Mouse (Mus musculus) midbrain, embryonic 16.5 days (tissue): Measurements from ENCODE around the gene Ms4a6d. TPM values are rescaled to one million over a fixed set of nuclear protein-coding genes. Genes with fewer than 3 reads are reported as not detected.

ENCODE experiments used
- ATAC-seq: fragments of 200-750 bp; cut with Nextera tagmentation; 2 replicates; pipeline ENCODE4 v1.8.0; 2017; ENCODE audit warnings: moderate TSS enrichment
- H3K27ac ChIP-seq: fragments of 300-500 bp; sonication (generic); 2 replicates; pipeline ENCODE4 v1.5.1; 2014; ENCODE audit warnings: mild to moderate bottlenecking, low read length, mixed read lengths
- H3K27me3 ChIP-seq: fragments of 300-500 bp; sonication (generic); 2 replicates; pipeline ENCODE4 v1.6.1; 2014; ENCODE audit warnings: low read depth, low read length, mixed read lengths; ENCODE audit not compliant: control insufficient read depth, insufficient read depth
- H3K36me3 ChIP-seq: fragments of 300-500 bp; sonication (generic); 2 replicates; pipeline ENCODE4 v1.6.1; 2014; ENCODE audit warnings: mild to moderate bottlenecking, low read length, moderate library complexity, mixed read lengths; ENCODE audit not compliant: control insufficient read depth, insufficient read depth
- H3K4me1 ChIP-seq: fragments of 300-500 bp; sonication (generic); 2 replicates; pipeline ENCODE4 v1.6.1; 2014; ENCODE audit warnings: mild to moderate bottlenecking, low read length, mixed read lengths; ENCODE audit not compliant: control insufficient read depth, insufficient read depth
- H3K4me2 ChIP-seq: fragments of 300-500 bp; sonication (generic); 2 replicates; pipeline ENCODE4 v1.6.1; 2014; ENCODE audit warnings: mild to moderate bottlenecking, low read length, mixed read lengths
- H3K4me3 ChIP-seq: fragments of 300-500 bp; sonication (generic); 2 replicates; pipeline ENCODE4 v1.5.1; 2014; ENCODE audit warnings: low read depth, mild to moderate bottlenecking, low read length, moderate library complexity, mixed read lengths
- H3K9ac ChIP-seq: fragments of 300-500 bp; sonication (generic); 2 replicates; pipeline ENCODE4 v1.6.1; 2014; ENCODE audit warnings: low read depth, low read length, mixed read lengths
- H3K9me3 ChIP-seq: fragments of 300-500 bp; sonication (generic); replicated peaks from 2 replicates; pipeline ENCODE4 v1.6.1; 2014; ENCODE audit warnings: mild to moderate bottlenecking, low read length, mixed read lengths; ENCODE audit not compliant: control insufficient read depth, poor library complexity, severe bottlenecking
- WGBS: fragments of 180-500 bp; shearing (Covaris S2); extraction: QIAGEN DNeasy Blood & Tissue Kit; methylation state at CpG from one replicate; pipeline ENCODE4 v1.1.7; 2014; 5-methylcytosine and 5-hydroxymethylcytosine counted together
- polyA plus RNA-seq: library from polyadenylated mRNA; unstranded; fragments of >200 nt; fragmentation: Nextera tagmentation; extraction: Ambion mirVana; gene quantifications from 2 replicates; pipeline ENCODE4 v1.2.1, GENCODE M21; 2015

Gene Ms4a6d
- polyA plus RNA-seq, 1 experiment from 2014 or later, result 1.9 TPM

DNA sequence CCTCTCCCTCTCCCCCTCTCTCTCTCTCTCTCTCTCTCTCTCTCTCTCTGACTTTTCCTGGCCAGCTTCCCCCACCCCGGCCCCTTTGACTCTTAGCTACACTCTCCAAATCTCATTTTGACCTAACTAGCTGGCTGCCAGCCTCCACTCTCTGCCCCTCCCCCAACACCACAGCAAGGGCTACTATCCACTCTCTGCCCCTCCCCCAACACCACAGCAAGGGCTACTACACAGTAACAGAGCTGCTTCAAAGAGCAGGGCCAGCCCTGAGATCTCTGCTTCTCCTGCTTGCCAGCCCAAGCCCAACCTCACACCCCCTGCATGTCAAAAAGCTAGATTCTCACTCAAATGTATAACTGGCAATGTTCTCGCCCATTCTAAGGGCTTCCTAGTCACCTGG lies 67.3 kb downstream of the Ms4a6d start:
- no peak for ATAC-seq
- Histone ChIP-seq H3K9ac (no peak overlapping the region), H3K27me3 (no peaks in the 10 kb centered on the region), H3K4me3 (no peak overlapping the region), H3K9me3 (no peaks in the 10 kb centered on the region), H3K4me1 (no peaks in the 10 kb centered on the region), H3K4me2 (no peak overlapping the region), H3K27ac (no peak overlapping the region), H3K36me3 (no peaks in the 10 kb centered on the region)
- 18% methylated on average over 2 of the region's 2 CpGs for WGBS

Other genes starting within 250 kb of the Ms4a6d start
- 1.4 and 2.1 TPM in 2 replicates for gene Ms4a4a, start 229.3 kb downstream of the Ms4a6d start, polyA plus RNA-seq
- gene Ms4a4c, start 200.1 kb downstream of the Ms4a6d start, polyA plus RNA-seq, result 0.20 TPM in 1 of 2 replicates, not detected in the other
- gene Ms4a4b, start 161.3 kb downstream of the Ms4a6d start, polyA plus RNA-seq, result not detected in 2 replicates
- 1.9 and 2.0 TPM in 2 replicates for gene Ms4a6c, start 135.5 kb downstream of the Ms4a6d start, polyA plus RNA-seq
- gene Gm8369, start 118.9 kb downstream of the Ms4a6d start, polyA plus RNA-seq, result not detected in 2 replicates
- 1.7 and 1.9 TPM in 2 replicates for gene Ms4a6b, start 88.3 kb downstream of the Ms4a6d start, polyA plus RNA-seq
- not detected in 2 replicates for gene Ms4a4d, start 68.0 kb downstream of the Ms4a6d start, polyA plus RNA-seq
- not detected in 2 replicates for gene Ms4a2, start 18.9 kb upstream of the Ms4a6d start, polyA plus RNA-seq
- gene Ms4a3, start 36.0 kb upstream of the Ms4a6d start, polyA plus RNA-seq, result not detected in 2 replicates
- gene Oosp2, start 55.7 kb upstream of the Ms4a6d start, polyA plus RNA-seq, result not detected in 2 replicates
- not detected in 2 replicates for gene Oosp1, start 86.3 kb upstream of the Ms4a6d start, polyA plus RNA-seq
- gene Oosp3, start 92.2 kb upstream of the Ms4a6d start, polyA plus RNA-seq, result not detected in 2 replicates
- not detected in 2 replicates for gene Gif, start 142.7 kb upstream of the Ms4a6d start, polyA plus RNA-seq
- 45.7 and 46.3 TPM in 2 replicates for gene Mrpl16, start 165.5 kb upstream of the Ms4a6d start, polyA plus RNA-seq
- 35.9 and 40.2 TPM in 2 replicates for gene Stx3, start 214.6 kb upstream of the Ms4a6d start, polyA plus RNA-seq
- gene Olfr1417, start 234.4 kb upstream of the Ms4a6d start, polyA plus RNA-seq, result 0.21 and 0.38 TPM in 2 replicates